Mouse (Mus musculus): ENCODE results near the gene Actr8. TPM values are rescaled to one million over a fixed set of nuclear protein-coding genes. Genes with fewer than 3 reads are reported as not detected.

Actr8 gene
- polyA plus RNA-seq, 1 experiment from 2014 or later, result 43.1 TPM

DNA sequence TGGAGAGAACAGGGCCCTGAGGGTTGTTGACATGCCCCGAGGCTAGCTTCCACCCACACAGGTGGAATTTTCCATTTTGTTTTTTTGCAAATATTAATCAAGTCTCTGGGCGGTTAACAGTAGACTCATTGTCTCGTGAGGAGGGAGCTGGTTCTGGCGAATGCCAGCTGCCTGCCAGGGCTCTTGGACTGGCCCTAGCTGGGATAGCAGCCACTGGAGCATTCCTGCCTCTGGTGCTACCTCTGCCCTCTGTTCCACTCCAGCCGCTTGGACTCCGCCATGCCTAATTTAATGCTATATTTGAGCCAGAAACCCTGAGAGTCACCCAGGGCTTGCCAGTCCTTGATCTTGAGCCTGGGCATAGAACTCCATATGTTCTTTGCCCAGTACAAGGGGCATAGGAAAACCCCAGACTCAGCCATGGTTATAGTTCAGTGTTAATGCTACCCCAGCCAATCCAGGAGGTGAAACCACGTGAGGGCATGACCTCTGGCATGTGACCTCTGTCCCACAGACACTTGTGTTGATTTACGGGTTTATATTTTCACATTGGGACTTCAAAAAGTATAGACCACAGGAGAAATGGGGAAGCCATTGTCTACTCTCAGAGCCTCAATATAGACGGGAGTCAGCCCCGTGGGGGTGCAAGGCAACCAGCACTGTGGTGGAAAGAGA, 33.9 kb downstream of the Actr8 start:
- Histone ChIP-seq H3K27me3 (ENCODE audit: control insufficient read depth, insufficient read depth, low read length) (peaks cover 29% of the 10 kb centered on the region), H3K9ac (ENCODE audit: low read length) (no peak overlapping the region), H3K27ac (replicated peaks in 1 of 2; ENCODE audit: control insufficient read depth in 1 of 2, insufficient read depth in 1 of 2, low read depth in 2 of 2, low read length in 2 of 2) (no peak overlapping the region), H3K4me1 (ENCODE audit: control insufficient read depth in 2 of 2, insufficient read depth in 2 of 2, low read length in 2 of 2) (peaks cover 5 to 10% of the 10 kb centered on the region in 2 experiments; a peak in 3 of 4 replicates), H3K4me3 (ENCODE audit: control insufficient read depth in 1 of 2, insufficient read depth in 1 of 2, low read depth in 1 of 2, low read length in 2 of 2) (no peak overlapping the region), H3K9me3 (ENCODE audit: control insufficient read depth, low read length) (no peaks in the 10 kb centered on the region), H3K36me3 (ENCODE audit: control insufficient read depth, insufficient read depth, low read length) (no peaks in the 10 kb centered on the region), H3K4me2 (ENCODE audit: low read length) (no peak overlapping the region)
- 80% methylated on average over 10 of the region's 10 CpGs for WGBS
- no peak for ATAC-seq (ENCODE audit: insufficient number of reproducible peaks, insufficient read depth, low FRiP score, low read depth)

DNA sequence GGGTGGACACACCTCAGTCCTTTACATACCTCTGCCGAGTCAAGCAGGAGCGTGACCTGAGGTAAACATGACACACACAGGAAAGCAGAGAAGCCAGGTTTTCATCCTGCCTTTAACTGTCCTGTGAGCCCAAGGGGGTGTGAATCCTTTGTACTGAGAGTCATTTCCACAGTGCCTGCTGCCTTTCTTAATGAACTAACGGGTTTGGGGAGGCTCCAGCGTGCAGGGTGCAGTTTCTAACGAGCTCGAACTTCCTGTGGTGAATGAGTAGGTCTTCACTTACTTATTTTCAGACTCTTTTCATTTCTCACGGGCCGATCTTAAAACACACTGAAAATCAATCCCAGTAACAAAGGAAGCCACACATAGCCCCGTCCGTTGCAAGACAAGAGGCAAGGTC, 36.4 kb downstream of the Actr8 start:
- Histone ChIP-seq H3K36me3 (ENCODE audit: control insufficient read depth, insufficient read depth, low read length) (no peaks in the 10 kb centered on the region), H3K9ac (ENCODE audit: low read length) (no peak overlapping the region), H3K4me3 (ENCODE audit: control insufficient read depth in 1 of 2, insufficient read depth in 1 of 2, low read depth in 1 of 2, low read length in 2 of 2) (no peak overlapping the region), H3K9me3 (ENCODE audit: control insufficient read depth, low read length) (no peaks in the 10 kb centered on the region), H3K27ac (replicated peaks in 1 of 2; ENCODE audit: control insufficient read depth in 1 of 2, insufficient read depth in 1 of 2, low read depth in 2 of 2, low read length in 2 of 2) (no peak overlapping the region), H3K4me1 (ENCODE audit: control insufficient read depth in 2 of 2, insufficient read depth in 2 of 2, low read length in 2 of 2) (no peaks in the 10 kb centered on the region), H3K27me3 (ENCODE audit: control insufficient read depth, insufficient read depth, low read length) (peaks cover 11% of the 10 kb centered on the region), H3K4me2 (ENCODE audit: low read length) (no peak overlapping the region)
- no peak for ATAC-seq (ENCODE audit: insufficient number of reproducible peaks, insufficient read depth, low FRiP score, low read depth)
- 69% methylated on average over 10 of the region's 10 CpGs for WGBS

DNA sequence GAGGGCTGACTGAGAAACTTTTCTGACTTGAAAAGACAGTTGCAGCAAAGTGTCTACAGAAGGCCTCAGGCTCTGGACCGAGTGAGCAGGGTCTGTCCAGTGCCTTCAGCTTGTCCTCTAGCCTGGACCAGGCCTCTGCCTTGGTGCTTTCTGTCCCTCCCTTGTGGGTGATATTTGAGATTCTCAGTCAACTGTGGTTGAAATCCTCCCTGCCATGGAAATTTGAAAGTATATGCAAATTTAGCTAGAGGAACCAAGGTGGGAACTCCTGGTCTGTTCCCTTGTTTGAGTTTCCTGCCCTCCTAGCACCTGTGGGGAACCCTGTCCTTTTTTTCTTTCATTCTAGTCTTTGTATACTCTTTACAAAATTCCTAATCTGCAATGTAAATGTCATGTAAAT, 36.9 kb downstream of the Actr8 start:
- no peaks in the 10 kb centered on the region for H3K4me1 ChIP-seq (ENCODE audit: control insufficient read depth in 2 of 2, insufficient read depth in 2 of 2, low read length in 2 of 2)
- no peaks in the 10 kb centered on the region for H3K36me3 ChIP-seq (ENCODE audit: control insufficient read depth, insufficient read depth, low read length)
- peaks cover 5% of the 10 kb centered on the region; the same call in 1 of the 2 replicates for H3K27me3 ChIP-seq (ENCODE audit: control insufficient read depth, insufficient read depth, low read length)
- WGBS, result 44% methylated on average over 1 of the region's 1 CpGs
- H3K4me3 ChIP-seq (ENCODE audit: control insufficient read depth in 1 of 2, insufficient read depth in 1 of 2, low read depth in 1 of 2, low read length in 2 of 2), result no peak overlapping the region
- no peaks in the 10 kb centered on the region for H3K9me3 ChIP-seq (ENCODE audit: control insufficient read depth, low read length)
- H3K4me2 ChIP-seq (ENCODE audit: low read length), result no peak overlapping the region
- H3K27ac ChIP-seq (replicated peaks in 1 of 2; ENCODE audit: control insufficient read depth in 1 of 2, insufficient read depth in 1 of 2, low read depth in 2 of 2, low read length in 2 of 2), result no peak overlapping the region
- no peak for ATAC-seq (ENCODE audit: insufficient number of reproducible peaks, insufficient read depth, low FRiP score, low read depth)
- H3K9ac ChIP-seq (ENCODE audit: low read length), result no peak overlapping the region

DNA sequence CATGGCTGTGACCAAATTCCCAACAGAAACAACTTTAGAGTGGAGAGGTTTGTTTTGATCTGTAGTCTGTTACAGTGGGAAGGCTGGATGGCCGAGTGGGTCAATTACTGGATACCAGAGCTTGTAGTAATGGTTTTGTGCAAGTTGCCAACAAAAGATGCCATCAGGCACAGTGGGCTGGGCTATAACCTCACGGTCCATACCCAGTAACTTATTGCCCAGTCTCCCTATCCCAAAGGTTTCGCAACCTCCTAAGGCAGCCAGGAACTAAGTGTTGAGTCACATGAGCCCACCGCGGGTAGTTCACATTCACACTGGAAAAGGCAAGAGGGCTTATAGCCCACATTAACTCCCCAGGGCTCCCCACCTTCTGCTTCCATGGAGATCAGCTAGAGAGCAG, 38.5 kb downstream of the Actr8 start:
- Histone ChIP-seq H3K4me3 (ENCODE audit: control insufficient read depth in 1 of 2, insufficient read depth in 1 of 2, low read depth in 1 of 2, low read length in 2 of 2) (no peak overlapping the region), H3K27me3 (ENCODE audit: control insufficient read depth, insufficient read depth, low read length) (no peaks in the 10 kb centered on the region), H3K9me3 (ENCODE audit: control insufficient read depth, low read length) (no peaks in the 10 kb centered on the region), H3K27ac (replicated peaks in 1 of 2; ENCODE audit: control insufficient read depth in 1 of 2, insufficient read depth in 1 of 2, low read depth in 2 of 2, low read length in 2 of 2) (no peak overlapping the region), H3K9ac (ENCODE audit: low read length) (no peak overlapping the region), H3K4me1 (ENCODE audit: control insufficient read depth in 2 of 2, insufficient read depth in 2 of 2, low read length in 2 of 2) (no peaks in the 10 kb centered on the region), H3K36me3 (ENCODE audit: control insufficient read depth, insufficient read depth, low read length) (no peaks in the 10 kb centered on the region), H3K4me2 (ENCODE audit: low read length) (no peak overlapping the region)
- no peak for ATAC-seq (ENCODE audit: insufficient number of reproducible peaks, insufficient read depth, low FRiP score, low read depth)
- WGBS, result 77% methylated on average over 5 of the region's 5 CpGs

DNA sequence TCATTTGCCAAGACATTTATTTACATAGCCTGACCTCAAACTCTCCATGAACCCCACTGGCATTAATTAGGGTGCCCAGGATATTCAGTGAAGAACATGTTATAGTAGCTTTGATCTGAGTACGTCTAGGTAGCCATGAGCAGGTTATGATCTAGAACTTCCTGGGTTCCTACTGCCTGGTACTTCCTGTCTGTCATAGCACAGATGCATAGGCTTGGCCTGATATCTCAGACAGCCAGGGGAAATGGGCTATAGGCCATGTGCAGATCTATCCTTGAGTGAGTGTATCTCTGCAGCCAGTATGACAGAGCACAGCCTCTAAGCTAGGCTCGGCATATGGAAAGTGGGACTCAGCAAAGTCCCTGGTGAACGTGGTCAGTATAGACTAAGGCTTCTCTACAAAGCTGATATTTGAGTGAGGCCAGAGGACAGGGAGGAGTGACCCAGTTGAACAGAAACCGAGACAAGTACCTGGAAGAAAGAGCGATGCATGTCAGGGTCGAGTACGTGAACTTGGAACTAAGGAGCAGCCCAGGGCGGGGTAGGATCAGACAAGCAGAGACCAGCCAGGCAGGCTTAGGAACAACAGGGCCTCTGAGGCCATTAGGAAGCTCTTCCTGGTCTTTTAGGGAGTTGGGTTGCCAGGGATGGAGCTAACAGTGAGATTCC, 39.8 kb downstream of the Actr8 start:
- Histone ChIP-seq H3K36me3 (ENCODE audit: control insufficient read depth, insufficient read depth, low read length) (no peaks in the 10 kb centered on the region), H3K4me1 (ENCODE audit: control insufficient read depth in 2 of 2, insufficient read depth in 2 of 2, low read length in 2 of 2) (no peaks in the 10 kb centered on the region), H3K9me3 (ENCODE audit: control insufficient read depth, low read length) (no peaks in the 10 kb centered on the region), H3K27ac (replicated peaks in 1 of 2; ENCODE audit: control insufficient read depth in 1 of 2, insufficient read depth in 1 of 2, low read depth in 2 of 2, low read length in 2 of 2) (no peak overlapping the region), H3K27me3 (ENCODE audit: control insufficient read depth, insufficient read depth, low read length) (no peaks in the 10 kb centered on the region), H3K4me3 (ENCODE audit: control insufficient read depth in 1 of 2, insufficient read depth in 1 of 2, low read depth in 1 of 2, low read length in 2 of 2) (no peak overlapping the region), H3K4me2 (ENCODE audit: low read length) (no peak overlapping the region), H3K9ac (ENCODE audit: low read length) (no peak overlapping the region)
- 76% methylated on average over 8 of the region's 8 CpGs for WGBS
- no peak for ATAC-seq (ENCODE audit: insufficient number of reproducible peaks, insufficient read depth, low FRiP score, low read depth)

DNA sequence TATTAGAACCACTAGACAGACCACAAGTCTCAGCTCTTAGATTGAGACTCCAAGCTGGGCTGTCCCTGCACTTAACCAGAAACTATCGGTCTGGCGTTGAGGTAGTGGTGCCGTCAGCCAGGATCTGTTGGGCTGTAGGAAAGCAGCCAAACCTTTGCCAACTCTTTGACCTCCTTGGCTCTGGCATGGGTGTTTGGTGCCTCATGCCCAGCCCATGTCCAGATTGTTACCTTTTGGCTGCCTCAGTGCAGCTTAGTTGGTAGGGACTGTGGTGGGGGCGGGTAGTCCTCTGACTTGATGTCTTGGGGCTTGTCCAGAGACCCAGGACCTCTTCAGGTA, 40.3 kb downstream of the Actr8 start:
- Histone ChIP-seq H3K9me3 (ENCODE audit: control insufficient read depth, low read length) (no peaks in the 10 kb centered on the region), H3K4me1 (ENCODE audit: control insufficient read depth in 2 of 2, insufficient read depth in 2 of 2, low read length in 2 of 2) (no peaks in the 10 kb centered on the region), H3K9ac (ENCODE audit: low read length) (no peak overlapping the region), H3K27me3 (ENCODE audit: control insufficient read depth, insufficient read depth, low read length) (no peaks in the 10 kb centered on the region), H3K4me3 (ENCODE audit: control insufficient read depth in 1 of 2, insufficient read depth in 1 of 2, low read depth in 1 of 2, low read length in 2 of 2) (no peak overlapping the region), H3K27ac (replicated peaks in 1 of 2; ENCODE audit: control insufficient read depth in 1 of 2, insufficient read depth in 1 of 2, low read depth in 2 of 2, low read length in 2 of 2) (no peak overlapping the region), H3K4me2 (ENCODE audit: low read length) (no peak overlapping the region), H3K36me3 (ENCODE audit: control insufficient read depth, insufficient read depth, low read length) (no peaks in the 10 kb centered on the region)
- 93% methylated on average over 4 of the region's 4 CpGs for WGBS
- no peak for ATAC-seq (ENCODE audit: insufficient number of reproducible peaks, insufficient read depth, low FRiP score, low read depth)

DNA sequence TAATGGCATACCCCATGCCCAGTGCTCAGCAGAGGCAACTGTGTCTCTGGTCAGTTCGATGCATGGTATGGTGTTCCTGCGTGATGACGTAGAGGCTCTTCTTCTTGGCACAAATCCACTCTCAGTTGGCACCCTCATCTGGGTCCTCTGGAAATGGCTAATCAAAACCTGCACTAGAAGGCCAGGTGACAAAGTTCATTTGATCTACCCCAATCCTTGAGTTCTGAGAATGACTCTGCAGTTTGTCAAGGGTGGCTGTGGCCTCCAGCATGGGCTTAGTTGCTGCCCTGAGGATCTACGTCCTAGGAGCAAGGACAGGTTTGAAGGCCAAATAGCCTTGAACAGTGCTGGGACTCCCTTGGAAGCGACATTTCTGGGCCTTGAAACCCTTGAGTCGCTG, 40.7 kb downstream of the Actr8 start:
- H3K9me3 ChIP-seq (ENCODE audit: control insufficient read depth, low read length), result no peaks in the 10 kb centered on the region
- H3K27ac ChIP-seq (replicated peaks in 1 of 2; ENCODE audit: control insufficient read depth in 1 of 2, insufficient read depth in 1 of 2, low read depth in 2 of 2, low read length in 2 of 2), result no peak overlapping the region
- no peak overlapping the region for H3K4me2 ChIP-seq (ENCODE audit: low read length)
- H3K9ac ChIP-seq (ENCODE audit: low read length), result no peak overlapping the region
- no peak overlapping the region for H3K4me3 ChIP-seq (ENCODE audit: control insufficient read depth in 1 of 2, insufficient read depth in 1 of 2, low read depth in 1 of 2, low read length in 2 of 2)
- H3K36me3 ChIP-seq (ENCODE audit: control insufficient read depth, insufficient read depth, low read length), result no peaks in the 10 kb centered on the region
- WGBS, result 83% methylated on average over 6 of the region's 6 CpGs
- no peaks in the 10 kb centered on the region for H3K4me1 ChIP-seq (ENCODE audit: control insufficient read depth in 2 of 2, insufficient read depth in 2 of 2, low read length in 2 of 2)
- ATAC-seq (ENCODE audit: insufficient number of reproducible peaks, insufficient read depth, low FRiP score, low read depth), result no peak
- no peaks in the 10 kb centered on the region for H3K27me3 ChIP-seq (ENCODE audit: control insufficient read depth, insufficient read depth, low read length)

DNA sequence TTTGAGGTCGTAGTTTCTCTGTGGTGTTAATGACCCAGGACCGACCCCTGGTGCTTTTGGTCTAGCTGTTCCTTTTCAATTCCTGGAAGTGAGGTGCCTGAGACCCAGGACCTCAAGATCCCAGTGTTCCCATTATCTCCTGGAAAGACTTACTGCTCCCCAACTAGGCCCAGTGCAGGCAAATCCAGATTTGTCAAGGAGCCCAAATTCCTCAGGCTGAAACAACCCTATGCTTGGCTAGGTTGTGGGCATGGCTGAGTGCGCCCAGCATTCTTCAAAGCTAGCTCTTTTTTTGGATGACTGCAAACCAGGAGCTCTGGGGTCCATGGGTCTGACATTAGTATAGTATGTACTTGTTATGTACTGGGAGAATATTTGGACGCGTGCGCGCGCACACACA, 41.2 kb downstream of the Actr8 start:
- Histone ChIP-seq H3K27me3 (ENCODE audit: control insufficient read depth, insufficient read depth, low read length) (no peaks in the 10 kb centered on the region), H3K4me1 (ENCODE audit: control insufficient read depth in 2 of 2, insufficient read depth in 2 of 2, low read length in 2 of 2) (no peaks in the 10 kb centered on the region), H3K9me3 (ENCODE audit: control insufficient read depth, low read length) (no peaks in the 10 kb centered on the region), H3K4me3 (ENCODE audit: control insufficient read depth in 1 of 2, insufficient read depth in 1 of 2, low read depth in 1 of 2, low read length in 2 of 2) (no peak overlapping the region), H3K4me2 (ENCODE audit: low read length) (no peak overlapping the region), H3K9ac (ENCODE audit: low read length) (no peak overlapping the region), H3K36me3 (ENCODE audit: control insufficient read depth, insufficient read depth, low read length) (no peaks in the 10 kb centered on the region), H3K27ac (replicated peaks in 1 of 2; ENCODE audit: control insufficient read depth in 1 of 2, insufficient read depth in 1 of 2, low read depth in 2 of 2, low read length in 2 of 2) (no peak overlapping the region)
- no peak for ATAC-seq (ENCODE audit: insufficient number of reproducible peaks, insufficient read depth, low FRiP score, low read depth)
- WGBS, result 88% methylated on average over 8 of the region's 8 CpGs

All from heart, embryonic 14.5 days (tissue).